Mouse (Mus musculus) bone marrow macrophage, adult 2 months (primary cell): Measurements from ENCODE around the gene Pik3ip1. TPM values are rescaled to one million over a fixed set of nuclear protein-coding genes. Genes with fewer than 3 reads are reported as not detected.
A peak's percentile ranks its signal among the peaks of the same experiment; 100 is the strongest.

Source experiments
- H3K27ac ChIP-seq: 2 replicates; pipeline ENCODE4 v1.5.1; 2012; ENCODE audit warnings: low read depth, low read length; ENCODE audit not compliant: insufficient read depth
- H3K4me1 ChIP-seq: 2 replicates; pipeline ENCODE4 v1.6.1; 2012; ENCODE audit warnings: low read length; ENCODE audit not compliant: control insufficient read depth, insufficient read depth
- H3K4me3 ChIP-seq: 2 replicates; pipeline ENCODE4 v1.5.1; 2012; ENCODE audit warnings: mild to moderate bottlenecking, low read length, moderate library complexity; ENCODE audit not compliant: insufficient read depth
- CTCF ChIP-seq: IDR thresholded peaks from 2 replicates; pipeline ENCODE4 v1.5.1; 2012; ENCODE audit warnings: low read depth, mild to moderate bottlenecking, low read length, moderate library complexity
- POLR2A ChIP-seq: IDR thresholded peaks from 2 replicates; pipeline ENCODE4 v1.6.1; 2012; ENCODE audit warnings: mild to moderate bottlenecking, low read depth, low read length, borderline replicate concordance
- polyA plus RNA-seq: library from polyadenylated mRNA; stranded (reverse); fragments of >200 nt; gene quantifications from 2 replicates; pipeline ENCODE4 v1.2.4, GENCODE M21; 2012; ENCODE audit not compliant: missing spikeins, insufficient read depth, insufficient read length

Pik3ip1 gene
- polyA plus RNA-seq, result 1.6 and 1.7 TPM in 2 replicates

GRCm38 (mm10) chr11:3329891-3330451 is at the start of gene Pik3ip1:
Gene Pik3ip1, plus strand, starts transcription at chr11:3330401.
- H3K27ac ChIP-seq, result peak within 1 kb of the TSS; percentile 93
- peaks cover 19% of the 10 kb centered on the region for H3K4me1 ChIP-seq
- peak within 1 kb of the TSS; percentile 70 for H3K4me3 ChIP-seq
- TF ChIP-seq CTCF, result no peak
- no peak for TF ChIP-seq POLR2A

GRCm38 (mm10) chr11:3282887-3283286 is 47.3 kb upstream of the Pik3ip1 start:
- TF ChIP-seq POLR2A (no peak), CTCF (no peak)
- no peak overlapping the region for H3K27ac ChIP-seq

GRCm38 (mm10) chr11:3283645-3284044 is 46.6 kb upstream of the Pik3ip1 start:
- Histone ChIP-seq H3K4me1 (0 out of 2 replicates have a peak, but pooled peaks cover 3% of the 10 kb centered on the region), H3K27ac (no peak overlapping the region), H3K4me3 (no peak overlapping the region)
- TF ChIP-seq CTCF (no peak), POLR2A (no peak)

More at GRCm38 (mm10) chr11:3282887-3283286, 47.3 kb upstream of the Pik3ip1 start:
- 0 out of 2 replicates have a peak, but pooled peaks cover 2% of the 10 kb centered on the region for H3K4me1 ChIP-seq
- no peak overlapping the region for H3K4me3 ChIP-seq

- Histone ChIP-seq H3K4me3 (no peak overlapping the region), H3K27ac (no peak overlapping the region), H3K4me1 (0 out of 2 replicates have a peak, but pooled peaks cover 3% of the 10 kb centered on the region)
- TF ChIP-seq CTCF (no peak), POLR2A (no peak)
These were observed 44.3 kb upstream of the Pik3ip1 start for GRCm38 (mm10) chr11:3285940-3286339.

GRCm38 (mm10) chr11:3287131-3287530 is 43.1 kb upstream of the Pik3ip1 start:
- H3K27ac ChIP-seq, result no peak overlapping the region
- no peak for TF ChIP-seq POLR2A
- TF ChIP-seq CTCF, result no peak
- H3K4me1 ChIP-seq, result 0 out of 2 replicates have a peak, but pooled peaks cover 3% of the 10 kb centered on the region
- H3K4me3 ChIP-seq, result no peak overlapping the region

- Histone ChIP-seq H3K4me1 (peaks cover 7% of the 10 kb centered on the region), H3K27ac (no peak overlapping the region), H3K4me3 (no peak overlapping the region)
- TF ChIP-seq CTCF (no peak), POLR2A (no peak)
These were observed 42.3 kb upstream of the Pik3ip1 start for GRCm38 (mm10) chr11:3287921-3288320.

GRCm38 (mm10) chr11:3288521-3289301 is 41.5 kb upstream of the Pik3ip1 start, which contains the start of gene Patz1:
Gene Patz1, plus strand, starts transcription at chr11:3288874.
- peaks cover 15% of the 10 kb centered on the region for H3K4me1 ChIP-seq
- peak within 1 kb of the TSS; percentile 92 for H3K27ac ChIP-seq
- TF ChIP-seq CTCF (no peak), POLR2A (0 out of 2 replicates have a peak, but pooled peaks have one; percentile 23)
- H3K4me3 ChIP-seq, result peak within 1 kb of the TSS; percentile 93

- Histone ChIP-seq H3K4me3 (peak overlapping the region; percentile 93), H3K4me1 (peaks cover 15% of the 10 kb centered on the region), H3K27ac (peak overlapping the region; percentile 92)
- TF ChIP-seq CTCF (no peak), POLR2A (no peak)
These were observed 40.8 kb upstream of the Pik3ip1 start for GRCm38 (mm10) chr11:3289302-3289802.

GRCm38 (mm10) chr11:3289803-3290639 is 40.2 kb upstream of the Pik3ip1 start:
- Histone ChIP-seq H3K27ac (peak overlapping the region; percentile 92), H3K4me1 (peaks cover 15% of the 10 kb centered on the region), H3K4me3 (peak overlapping the region; percentile 93)
- TF ChIP-seq CTCF (peak; percentile 38; the same call in 1 of the 2 replicates), POLR2A (no peak)
